Mouse (Mus musculus): ENCODE data around the gene Icam1. TPM values are rescaled to one million over a fixed set of nuclear protein-coding genes. Genes with fewer than 3 reads are reported as not detected.

The Icam1 gene
- polyA plus RNA-seq, 1 experiment from 2014 or later, result 4.0 TPM

- Histone ChIP-seq H3K27ac (ENCODE audit: low read depth, low read length) (no peak overlapping the region), H3K9ac (ENCODE audit: low read length) (no peak overlapping the region), H3K36me3 (ENCODE audit: control insufficient read depth, insufficient read depth, low read length) (no peaks in the 10 kb centered on the region), H3K4me3 (ENCODE audit: low read depth, low read length) (peak overlapping the region; percentile 17; the same call in 1 of the 2 replicates), H3K4me1 (ENCODE audit: control insufficient read depth, insufficient read depth, low read length) (no peaks in the 10 kb centered on the region; the same call in 1 of the 2 replicates), H3K9me3 (ENCODE audit: control insufficient read depth, low read length) (no peaks in the 10 kb centered on the region), H3K4me2 (peak overlapping the region; percentile 30), H3K27me3 (ENCODE audit: control insufficient read depth, insufficient read depth, low read length) (peaks cover 35% of the 10 kb centered on the region)
- DNase-seq (ENCODE audit: low spot score, missing footprints) (no peak), ATAC-seq (ENCODE audit: low FRiP score) (no peak)
- 3% methylated on average over 28 of the region's 29 CpGs for WGBS
Measured at GRCm38 (mm10) chr9:21014691-21015570, 854 bp upstream of the Icam1 start.

GRCm38 (mm10) chr9:21016331-21017176, 769 bp downstream of the Icam1 start:
- DNase-seq (ENCODE audit: low spot score, missing footprints) (peak; percentile 87), ATAC-seq (ENCODE audit: low FRiP score) (no peak)
- H3K9ac ChIP-seq (ENCODE audit: low read length), result no peak overlapping the region
- no peaks in the 10 kb centered on the region; the same call in 1 of the 2 replicates for H3K4me1 ChIP-seq (ENCODE audit: control insufficient read depth, insufficient read depth, low read length)
- no peak overlapping the region for H3K4me3 ChIP-seq (ENCODE audit: low read depth, low read length)
- no peak overlapping the region for H3K27ac ChIP-seq (ENCODE audit: low read depth, low read length)
- H3K9me3 ChIP-seq (ENCODE audit: control insufficient read depth, low read length), result no peaks in the 10 kb centered on the region
- 5% methylated on average over 17 of the region's 17 CpGs for WGBS
- no peaks in the 10 kb centered on the region for H3K36me3 ChIP-seq (ENCODE audit: control insufficient read depth, insufficient read depth, low read length)
- no peak overlapping the region for H3K4me2 ChIP-seq
- H3K27me3 ChIP-seq (ENCODE audit: control insufficient read depth, insufficient read depth, low read length), result peaks cover 35% of the 10 kb centered on the region

- Histone ChIP-seq H3K36me3 (ENCODE audit: control insufficient read depth, insufficient read depth, low read length) (no peaks in the 10 kb centered on the region), H3K9ac (ENCODE audit: low read length) (no peak overlapping the region), H3K9me3 (ENCODE audit: control insufficient read depth, low read length) (no peaks in the 10 kb centered on the region), H3K27me3 (ENCODE audit: control insufficient read depth, insufficient read depth, low read length) (peaks cover 35% of the 10 kb centered on the region), H3K4me3 (ENCODE audit: low read depth, low read length) (no peak overlapping the region), H3K4me2 (no peak overlapping the region), H3K4me1 (ENCODE audit: control insufficient read depth, insufficient read depth, low read length) (no peaks in the 10 kb centered on the region; the same call in 1 of the 2 replicates), H3K27ac (ENCODE audit: low read depth, low read length) (no peak overlapping the region)
- 45% methylated on average over 4 of the region's 4 CpGs for WGBS
- ATAC-seq (ENCODE audit: low FRiP score) (no peak), DNase-seq (ENCODE audit: low spot score, missing footprints) (no peak)
Measured at GRCm38 (mm10) chr9:21017177-21017575, 1.4 kb downstream of the Icam1 start.

GRCm38 (mm10) chr9:21018600-21018999, 2.8 kb downstream of the Icam1 start:
- no peak overlapping the region for H3K4me3 ChIP-seq (ENCODE audit: low read depth, low read length)
- no peak overlapping the region for H3K4me2 ChIP-seq
- no peaks in the 10 kb centered on the region; the same call in 1 of the 2 replicates for H3K4me1 ChIP-seq (ENCODE audit: control insufficient read depth, insufficient read depth, low read length)
- no peaks in the 10 kb centered on the region for H3K36me3 ChIP-seq (ENCODE audit: control insufficient read depth, insufficient read depth, low read length)
- ATAC-seq (ENCODE audit: low FRiP score), result no peak
- peaks cover 35% of the 10 kb centered on the region for H3K27me3 ChIP-seq (ENCODE audit: control insufficient read depth, insufficient read depth, low read length)
- WGBS, result 69% methylated on average over 2 of the region's 2 CpGs
- no peak overlapping the region for H3K9ac ChIP-seq (ENCODE audit: low read length)
- no peak overlapping the region for H3K27ac ChIP-seq (ENCODE audit: low read depth, low read length)
- H3K9me3 ChIP-seq (ENCODE audit: control insufficient read depth, low read length), result no peaks in the 10 kb centered on the region
- no peak for DNase-seq (ENCODE audit: low spot score, missing footprints)

GRCm38 (mm10) chr9:21021363-21021762, 5.6 kb downstream of the Icam1 start:
- Histone ChIP-seq H3K27me3 (ENCODE audit: control insufficient read depth, insufficient read depth, low read length) (peaks cover 14% of the 10 kb centered on the region), H3K4me3 (ENCODE audit: low read depth, low read length) (no peak overlapping the region), H3K4me1 (ENCODE audit: control insufficient read depth, insufficient read depth, low read length) (no peaks in the 10 kb centered on the region), H3K4me2 (no peak overlapping the region), H3K36me3 (ENCODE audit: control insufficient read depth, insufficient read depth, low read length) (no peaks in the 10 kb centered on the region), H3K9ac (ENCODE audit: low read length) (no peak overlapping the region), H3K27ac (ENCODE audit: low read depth, low read length) (no peak overlapping the region), H3K9me3 (ENCODE audit: control insufficient read depth, low read length) (no peaks in the 10 kb centered on the region)
- no peak for DNase-seq (ENCODE audit: low spot score, missing footprints)
- 82% methylated on average over 3 of the region's 3 CpGs for WGBS
- ATAC-seq (ENCODE audit: low FRiP score), result no peak

- ATAC-seq (ENCODE audit: low FRiP score), result no peak
- Histone ChIP-seq H3K36me3 (ENCODE audit: control insufficient read depth, insufficient read depth, low read length) (no peaks in the 10 kb centered on the region), H3K27ac (ENCODE audit: low read depth, low read length) (no peak overlapping the region), H3K9ac (ENCODE audit: low read length) (no peak overlapping the region), H3K27me3 (ENCODE audit: control insufficient read depth, insufficient read depth, low read length) (peaks cover 4% of the 10 kb centered on the region), H3K9me3 (ENCODE audit: control insufficient read depth, low read length) (no peaks in the 10 kb centered on the region), H3K4me3 (ENCODE audit: low read depth, low read length) (no peak overlapping the region), H3K4me1 (ENCODE audit: control insufficient read depth, insufficient read depth, low read length) (no peaks in the 10 kb centered on the region), H3K4me2 (no peak overlapping the region)
- DNase-seq (ENCODE audit: low spot score, missing footprints), result peak; percentile 71
- 65% methylated on average over 6 of the region's 6 CpGs for WGBS
Measured at GRCm38 (mm10) chr9:21022288-21022687, 6.5 kb downstream of the Icam1 start.

GRCm38 (mm10) chr9:21022726-21023125, 6.9 kb downstream of the Icam1 start:
- ATAC-seq (ENCODE audit: low FRiP score) (no peak), DNase-seq (ENCODE audit: low spot score, missing footprints) (peak; percentile 65)
- no peaks in the 10 kb centered on the region for H3K36me3 ChIP-seq (ENCODE audit: control insufficient read depth, insufficient read depth, low read length)
- no peaks in the 10 kb centered on the region; the same call in 1 of the 2 replicates for H3K27me3 ChIP-seq (ENCODE audit: control insufficient read depth, insufficient read depth, low read length)
- no peak overlapping the region for H3K9ac ChIP-seq (ENCODE audit: low read length)
- H3K9me3 ChIP-seq (ENCODE audit: control insufficient read depth, low read length), result no peaks in the 10 kb centered on the region
- H3K4me3 ChIP-seq (ENCODE audit: low read depth, low read length), result no peak overlapping the region
- 86% methylated on average over 1 of the region's 1 CpGs for WGBS
- H3K4me2 ChIP-seq, result no peak overlapping the region
- no peak overlapping the region for H3K27ac ChIP-seq (ENCODE audit: low read depth, low read length)
- no peaks in the 10 kb centered on the region for H3K4me1 ChIP-seq (ENCODE audit: control insufficient read depth, insufficient read depth, low read length)

GRCm38 (mm10) chr9:21025258-21025810, 9.5 kb downstream of the Icam1 start:
- Histone ChIP-seq H3K36me3 (ENCODE audit: control insufficient read depth, insufficient read depth, low read length) (no peaks in the 10 kb centered on the region), H3K4me1 (ENCODE audit: control insufficient read depth, insufficient read depth, low read length) (peaks cover 5% of the 10 kb centered on the region), H3K27ac (ENCODE audit: low read depth, low read length) (no peak overlapping the region), H3K27me3 (ENCODE audit: control insufficient read depth, insufficient read depth, low read length) (peaks cover 24% of the 10 kb centered on the region), H3K9ac (ENCODE audit: low read length) (no peak overlapping the region), H3K9me3 (ENCODE audit: control insufficient read depth, low read length) (no peaks in the 10 kb centered on the region), H3K4me2 (no peak overlapping the region), H3K4me3 (ENCODE audit: low read depth, low read length) (no peak overlapping the region)
- ATAC-seq (ENCODE audit: low FRiP score), result no peak
- 75% methylated on average over 19 of the region's 19 CpGs for WGBS
- DNase-seq (ENCODE audit: low spot score, missing footprints), result peak; percentile 35

Data from midbrain, embryonic 11.5 days (tissue).